Mouse (Mus musculus) cerebellum, adult (tissue): ENCODE measurements around the gene Ctc1.

Experiments
- ATAC-seq: cut with Nextera tagmentation; 2 replicates; pipeline ENCODE4 v1.9.2; 2017; ENCODE audit warnings: mild to moderate bottlenecking, moderate library complexity, mixed read lengths; ENCODE audit not compliant: insufficient number of reproducible peaks, low FRiP score, low TSS enrichment

Gene Ctc1

GRCm38 (mm10) chr11:69080102-69080854, 64.6 kb downstream of the Ctc1 start:
- ATAC-seq = no peak

- no peak for ATAC-seq
These were observed 65.1 kb downstream of the Ctc1 start for GRCm38 (mm10) chr11:69080855-69081222.

- no peak for ATAC-seq
These were observed 65.9 kb downstream of the Ctc1 start for GRCm38 (mm10) chr11:69081613-69082012.

- no peak for ATAC-seq
These were observed 69.9 kb downstream of the Ctc1 start for GRCm38 (mm10) chr11:69085608-69086007.
